Mouse (Mus musculus) bone marrow, adult 2 months (tissue): ENCODE results near the gene Ptpn6.

ENCODE experiments used
- CTCF ChIP-seq: fragments of 200-500 bp; IDR thresholded peaks from 2 replicates; pipeline ENCODE4 v1.5.1; 2011; ENCODE audit warnings: low read length, control low read depth; ENCODE audit not compliant: control insufficient read depth, insufficient read depth
- POLR2A ChIP-seq: fragments of 200-500 bp; IDR thresholded peaks from 2 replicates; pipeline ENCODE4 v1.6.1; 2011; ENCODE audit warnings: low read depth, mild to moderate bottlenecking, control low read depth, low read length, borderline replicate concordance; ENCODE audit not compliant: control insufficient read depth

GRCm38 (mm10) chr6:124679486-124679885 lies 59.0 kb downstream of the Ptpn6 start:
- TF ChIP-seq CTCF (no peak), POLR2A (no peak)
